Mouse (Mus musculus): ENCODE data around the gene Cdca4.

Cdca4 gene

GRCm38 (mm10) chr12:112798716-112799115, 30.5 kb downstream of the Cdca4 start:
- DNase-seq (ENCODE audit: low read depth), result no peak

GRCm38 (mm10) chr12:112798332-112798681, 30.9 kb downstream of the Cdca4 start:
- DNase-seq (ENCODE audit: low read depth), result peak; percentile 78

GRCm38 (mm10) chr12:112797672-112798331, 31.4 kb downstream of the Cdca4 start:
- peak; percentile 81 for DNase-seq (ENCODE audit: low read depth)

- peak; percentile 71 for DNase-seq (ENCODE audit: low read depth)
These were observed 32.4 kb downstream of the Cdca4 start for GRCm38 (mm10) chr12:112796551-112797510.

GRCm38 (mm10) chr12:112795466-112796104, 33.6 kb downstream of the Cdca4 start:
- DNase-seq (ENCODE audit: low read depth), result peak; percentile 95

- no peak for DNase-seq (ENCODE audit: low read depth)
These were observed 34.2 kb downstream of the Cdca4 start for GRCm38 (mm10) chr12:112794998-112795397.

- DNase-seq (ENCODE audit: low read depth), result no peak
These were observed 34.8 kb downstream of the Cdca4 start for GRCm38 (mm10) chr12:112794356-112794816.

- DNase-seq (ENCODE audit: low read depth), result peak; percentile 94
These were observed 35.4 kb downstream of the Cdca4 start for GRCm38 (mm10) chr12:112793601-112794355.

GRCm38 (mm10) chr12:112791026-112791425, 38.2 kb downstream of the Cdca4 start:
- DNase-seq (ENCODE audit: low read depth), result no peak

- no peak for DNase-seq (ENCODE audit: low read depth)
These were observed 54.7 kb downstream of the Cdca4 start for GRCm38 (mm10) chr12:112774481-112774880.

- DNase-seq (ENCODE audit: low read depth), result no peak
These were observed 55.2 kb downstream of the Cdca4 start for GRCm38 (mm10) chr12:112774026-112774425.

- DNase-seq (ENCODE audit: low read depth), result no peak
These were observed 55.9 kb downstream of the Cdca4 start for GRCm38 (mm10) chr12:112773366-112773765.

- no peak for DNase-seq (ENCODE audit: low read depth)
These were observed 56.9 kb downstream of the Cdca4 start for GRCm38 (mm10) chr12:112772306-112772705.

GRCm38 (mm10) chr12:112770396-112770795, 58.8 kb downstream of the Cdca4 start:
- DNase-seq (ENCODE audit: low read depth), result no peak
